Mouse (Mus musculus): ENCODE measurements around the gene Olfr815.
"Not testable (repeated sequence)": the region's sequence is repeated elsewhere in the genome, so short reads cannot be mapped to it uniquely, and the experiment has no call there.

GRCm38 (mm10) chr10:129885496-129885895 is 20.2 kb downstream of the Olfr815 start:
- not testable (repeated sequence) for TF ChIP-seq POLR2A (IDR thresholded peaks at IDR 0.05; ENCODE audit: control insufficient read depth, low read depth, low read length); CTCF (IDR thresholded peaks at IDR 0.05; ENCODE audit: control insufficient read depth, insufficient read depth, insufficient replicate concordance, low read depth, low read length)
